Mouse (Mus musculus): Measurements from ENCODE around the gene Ctdspl2.

The Ctdspl2 gene

GRCm38 (mm10) chr2:122043926-122044325, 88.1 kb downstream of the Ctdspl2 start:
- DNase-seq (ENCODE audit: inconsistent age in 2 of 2, low spot score in 1 of 2) = no peak

DNA sequence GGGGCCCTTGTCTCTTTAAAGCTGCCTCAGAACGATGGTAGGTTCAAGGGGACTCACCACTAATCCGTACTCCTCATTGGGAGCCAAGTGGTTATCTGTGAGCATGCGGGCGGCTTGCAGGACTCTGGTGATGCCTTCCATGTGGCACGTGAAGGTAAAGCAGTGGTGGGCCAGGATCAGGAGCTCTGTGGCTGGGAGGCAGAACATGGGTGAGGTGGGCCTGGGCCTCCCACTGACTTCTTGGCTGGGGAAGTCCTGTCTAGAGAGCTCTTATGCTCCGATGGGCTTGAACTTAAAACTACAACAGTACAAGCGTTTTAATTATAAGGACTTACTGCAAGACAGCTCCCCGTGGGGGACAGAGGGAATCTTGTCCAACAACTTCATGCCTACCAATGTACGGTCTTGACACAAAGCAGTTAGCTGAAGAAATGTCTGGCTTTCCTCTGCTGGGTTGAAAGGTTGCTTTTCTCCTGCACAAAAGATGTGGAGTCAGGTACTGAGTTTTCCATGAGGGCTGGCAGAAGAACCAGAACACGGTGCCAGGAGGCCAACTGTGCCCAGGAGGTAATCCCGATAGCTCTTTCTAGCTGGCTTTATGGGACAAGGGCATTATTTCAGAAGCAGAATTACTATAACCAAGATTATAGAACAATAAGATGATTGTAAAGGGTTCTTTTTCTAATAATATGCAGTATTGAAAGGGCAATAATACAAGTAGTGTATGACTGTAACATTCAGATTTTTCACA, 103.7 kb downstream of the Ctdspl2 start:
- no peak for DNase-seq (ENCODE audit: inconsistent age in 2 of 2, low spot score in 1 of 2)
